18 mouse cellular contexts compared by ENCODE assay signal in genomic region chr4:117867000-117867399, GRCm38 (mm10). TPM values are rescaled to one million over a fixed set of nuclear protein-coding genes. Genes with fewer than 3 reads are reported as not detected.
"Had no signal": no experiment of that assay in that cellular context is flagged by ENCODE, and none has a peak within 500 bp of the region (broad histone marks: within the 10 kb centered on the region; RNA-seq: fewer than 3 reads in every experiment).

No protein-coding gene starts in this region.

- DNase-seq: kidney, adult 8-10 months; kidney, postnatal 14 days; kidney, postnatal 4 days; lung, adult 18-20 months; lung, postnatal 10 days; lung, postnatal 36 days; retina, postnatal 1 day; thymus, adult 18-20 months; thymus, postnatal 36 days had no signal

- H3K36me3 ChIP-seq: lung, embryonic 15.5 days; midbrain, embryonic 12.5 days; midbrain, embryonic 15.5 days; neural tube, embryonic 13.5 days had no signal

- H3K4me3 ChIP-seq: limb, embryonic 12.5 days; limb, embryonic 15.5 days; liver, embryonic 15.5 days; lung, embryonic 15.5 days; midbrain, embryonic 12.5 days; midbrain, embryonic 15.5 days; myocyte; neural tube, embryonic 13.5 days had no signal

- H3K9ac ChIP-seq: limb, embryonic 15.5 days; liver, embryonic 15.5 days; lung, embryonic 15.5 days; midbrain, embryonic 12.5 days; midbrain, embryonic 15.5 days had no signal

- H3K27me3 ChIP-seq: limb, embryonic 12.5 days; liver, embryonic 15.5 days; midbrain, embryonic 15.5 days had no signal

- H3K4me2 ChIP-seq: liver, embryonic 15.5 days; midbrain, embryonic 15.5 days had no signal

- H3K27ac ChIP-seq: limb, embryonic 12.5 days; liver, embryonic 15.5 days; lung, embryonic 15.5 days; midbrain, embryonic 12.5 days; midbrain, embryonic 15.5 days; neural tube, embryonic 13.5 days had no signal

- H3K9me3 ChIP-seq: limb, embryonic 12.5 days; limb, embryonic 15.5 days; liver, embryonic 15.5 days; lung, embryonic 15.5 days; midbrain, embryonic 12.5 days; midbrain, embryonic 15.5 days; neural tube, embryonic 13.5 days had no signal

RNA-seq across cellular contexts. Expression of gene Ccdc24, which starts 5.4 kb away (rescaled TPM):
- total RNA-seq: neutrophil, adult 5-6 weeks had no signal

RNA-seq across cellular contexts. Expression of gene B4galt2, which starts 16.3 kb away (rescaled TPM):
- total RNA-seq: neutrophil, adult 5-6 weeks had no signal

RNA-seq across cellular contexts. Expression of gene Slc6a9, which starts 32.7 kb away (rescaled TPM):
- total RNA-seq: neutrophil, adult 5-6 weeks had no signal
